Mouse (Mus musculus) ovary, postnatal 10 days (tissue): ENCODE data around the gene Foxa2.

ENCODE experiments used
- DNase-seq: peaks from one replicate; pipeline ENCODE4 v3.0.0; 2022; ENCODE audit warnings: low spot score

The Foxa2 gene

GRCm38 (mm10) chr2:148039351-148040235, 7.2 kb downstream of the Foxa2 start:
- DNase-seq: no peak

GRCm38 (mm10) chr2:148038366-148039310, 8.1 kb downstream of the Foxa2 start:
- no peak for DNase-seq

GRCm38 (mm10) chr2:148036611-148037160, 10.1 kb downstream of the Foxa2 start:
- no peak for DNase-seq

GRCm38 (mm10) chr2:148030991-148031675, 15.6 kb downstream of the Foxa2 start:
- no peak for DNase-seq

GRCm38 (mm10) chr2:148030613-148030935, 16.2 kb downstream of the Foxa2 start:
- no peak for DNase-seq

GRCm38 (mm10) chr2:148029751-148030612, 16.8 kb downstream of the Foxa2 start:
- DNase-seq: no peak

- DNase-seq: no peak
Measured at GRCm38 (mm10) chr2:148029050-148029608, 17.6 kb downstream of the Foxa2 start.

- DNase-seq: no peak
Measured at GRCm38 (mm10) chr2:148026366-148026765, 20.4 kb downstream of the Foxa2 start.

GRCm38 (mm10) chr2:148025481-148025880, 21.3 kb downstream of the Foxa2 start:
- DNase-seq: no peak

- no peak for DNase-seq
Measured at GRCm38 (mm10) chr2:148024268-148024935, 22.4 kb downstream of the Foxa2 start.

GRCm38 (mm10) chr2:148023340-148023806, 23.4 kb downstream of the Foxa2 start:
- DNase-seq: no peak

GRCm38 (mm10) chr2:148021919-148022570, 24.7 kb downstream of the Foxa2 start:
- DNase-seq: no peak

GRCm38 (mm10) chr2:148021016-148021415, 25.8 kb downstream of the Foxa2 start:
- no peak for DNase-seq

GRCm38 (mm10) chr2:148020125-148020524, 26.6 kb downstream of the Foxa2 start:
- no peak for DNase-seq

GRCm38 (mm10) chr2:148017782-148018690, 28.7 kb downstream of the Foxa2 start:
- DNase-seq: no peak

GRCm38 (mm10) chr2:148013382-148013781, 33.4 kb downstream of the Foxa2 start:
- DNase-seq: no peak

- DNase-seq: no peak
Measured at GRCm38 (mm10) chr2:148009049-148009448, 37.7 kb downstream of the Foxa2 start.
